Mouse (Mus musculus) ES-E14 (cell line): ENCODE measurements around the gene Klhdc7b. TPM values are rescaled to one million over a fixed set of nuclear protein-coding genes. Genes with fewer than 3 reads are reported as not detected.

Experiments used
- DNase-seq: peaks from one replicate; pipeline ENCODE4 v3.0.0-alpha.2; 2013; ENCODE audit warnings: low read depth, low spot score
- H3K27ac ChIP-seq: 2 replicates; pipeline ENCODE4 v1.5.1; 2012; ENCODE audit warnings: low read depth, mild to moderate bottlenecking, low read length, moderate library complexity, mixed read lengths; ENCODE audit not compliant: poor library complexity, insufficient read depth, severe bottlenecking
- H3K36me3 ChIP-seq: 2 replicates; pipeline ENCODE4 v1.6.1; 2012; ENCODE audit warnings: mild to moderate bottlenecking, low read length, moderate library complexity, mixed read lengths; ENCODE audit not compliant: control insufficient read depth, poor library complexity, insufficient read depth, severe bottlenecking
- H3K4me1 ChIP-seq, 2 experiments: fragments of 150-350 bp in 1 of 2; sonication (generic) in 1 of 2; 2 replicates each; pipeline ENCODE4 v1.6.1; 2012; ENCODE audit warnings: low read length in 2 of 2, mild to moderate bottlenecking in 1 of 2, mixed read lengths in 1 of 2; ENCODE audit not compliant: control insufficient read depth in 2 of 2, insufficient read depth in 2 of 2, poor library complexity in 1 of 2
- H3K4me3 ChIP-seq, 2 experiments: fragments of 150-350 bp in 1 of 2; sonication (generic) in 1 of 2; 2 replicates each; pipeline ENCODE4 v1.5.1; 2012; ENCODE audit warnings: low read length in 2 of 2, low read depth in 1 of 2, mild to moderate bottlenecking in 1 of 2, mixed read lengths in 1 of 2; ENCODE audit not compliant: insufficient read depth in 1 of 2, poor library complexity in 1 of 2, severe bottlenecking in 1 of 2
- H3K9ac ChIP-seq: 2 replicates; pipeline ENCODE4 v1.6.1; 2012; ENCODE audit warnings: low read depth, mild to moderate bottlenecking, low read length, mixed read lengths; ENCODE audit not compliant: poor library complexity, insufficient read depth, severe bottlenecking
- H3K9me3 ChIP-seq: fragments of 150-350 bp; sonication (generic); 2 replicates; pipeline ENCODE4 v1.6.1; 2012; ENCODE audit warnings: low read depth, mild to moderate bottlenecking, low read length; ENCODE audit not compliant: control insufficient read depth, insufficient read depth
- CHD2 ChIP-seq: IDR thresholded peaks from 2 replicates; pipeline ENCODE4 v1.6.1; 2014; ENCODE audit warnings: mild to moderate bottlenecking, low read depth, low read length, inconsistent platforms
- HCFC1 ChIP-seq: IDR thresholded peaks from 2 replicates; pipeline ENCODE4 v1.6.1; 2012; ENCODE audit warnings: low read length, inconsistent platforms, borderline replicate concordance; ENCODE audit not compliant: insufficient read depth
- MAFK ChIP-seq: IDR thresholded peaks from 2 replicates; pipeline ENCODE4 v1.6.1; 2014; ENCODE audit warnings: mild to moderate bottlenecking, low read depth, low read length, inconsistent platforms; ENCODE audit not compliant: insufficient read depth
- ZC3H11A ChIP-seq: IDR thresholded peaks from 2 replicates; pipeline ENCODE4 v1.6.1; 2012; ENCODE audit warnings: low read depth, mild to moderate bottlenecking, inconsistent platforms, low read length, borderline replicate concordance
- ZNF384 ChIP-seq: IDR thresholded peaks from 2 replicates; pipeline ENCODE4 v1.6.1; 2012; ENCODE audit warnings: low read depth, low read length, inconsistent platforms
- in situ Hi-C, 2 experiments: fragments of 600-800 bp; cut with MboI; formaldehyde crosslinking; loops; one replicate each; pipeline ENCODE4 v1.15.1; 2025; ENCODE audit warnings: low sequenced_read_pairs in 2 of 2, inconsistent platforms in 1 of 2; ENCODE audit not compliant: unreplicated experiment in 2 of 2
- total RNA-seq: library from RNA; depleted of rRNA; stranded (reverse); fragments of 300-350 nt; gene quantifications from 2 replicates; pipeline ENCODE4 v1.2.3, GENCODE M21; 2012

The Klhdc7b gene
- total RNA-seq, 1 experiment, result 0.13 TPM

GRCm38 (mm10) chr15:89356372-89356771 is 28.3 kb upstream of the Klhdc7b start:
- H3K36me3 ChIP-seq, result peaks cover 48% of the 10 kb centered on the region
- in situ Hi-C loops, result no loop called here

GRCm38 (mm10) chr15:89358784-89359183 is 25.9 kb upstream of the Klhdc7b start:
- Histone ChIP-seq H3K4me3 (no peak overlapping the region), H3K27ac (no peak overlapping the region), H3K9ac (no peak overlapping the region), H3K9me3 (no peaks in the 10 kb centered on the region), H3K4me1 (peaks cover 0 to 12% of the 10 kb centered on the region in 2 experiments; a peak in 2 of 4 replicates), H3K36me3 (peaks cover 47% of the 10 kb centered on the region)
- no peak for TF ChIP-seq MAFK
- TF ChIP-seq ZC3H11A, result no peak
- TF ChIP-seq CHD2, result no peak
- no peak for TF ChIP-seq ZNF384
- no peak for TF ChIP-seq HCFC1
- no peak for DNase-seq
- in situ Hi-C loops, result no loop called here

More at GRCm38 (mm10) chr15:89356372-89356771, 28.3 kb upstream of the Klhdc7b start:
- Histone ChIP-seq H3K9me3 (no peaks in the 10 kb centered on the region), H3K9ac (peak overlapping the region; percentile 98; the same call in 1 of the 2 replicates), H3K27ac (peak overlapping the region; percentile 91; the same call in 1 of the 2 replicates), H3K4me3 (peak overlapping the region; percentile 90 to 98), H3K4me1 (peaks cover 0 to 27% of the 10 kb centered on the region in 2 experiments; a peak in 2 of 4 replicates)
- TF ChIP-seq CHD2 (peak; percentile 71; the same call in 1 of the 2 replicates), ZC3H11A (no peak), HCFC1 (peak; percentile 69; the same call in 1 of the 2 replicates), ZNF384 (peak; percentile 95)
- peak; percentile 97 for DNase-seq

GRCm38 (mm10) chr15:89363051-89363450 is 21.7 kb upstream of the Klhdc7b start:
- H3K27ac ChIP-seq, result no peak overlapping the region
- TF ChIP-seq HCFC1, result no peak
- no peak for TF ChIP-seq ZC3H11A
- no peak for TF ChIP-seq MAFK
- no peak for TF ChIP-seq CHD2
- TF ChIP-seq ZNF384, result no peak
- in situ Hi-C loops, result no loop called here
- DNase-seq, result no peak
- peaks cover 0 to 2% of the 10 kb centered on the region in 2 experiments; a peak in 1 of 4 replicates for H3K4me1 ChIP-seq
- H3K36me3 ChIP-seq, result peaks cover 75% of the 10 kb centered on the region
- H3K4me3 ChIP-seq, result no peak overlapping the region
- H3K9me3 ChIP-seq, result no peaks in the 10 kb centered on the region
- H3K9ac ChIP-seq, result no peak overlapping the region

- H3K4me1 ChIP-seq, result no peaks in the 10 kb centered on the region; a peak in 1 of 4 replicates
- H3K9ac ChIP-seq, result no peak overlapping the region
- H3K4me3 ChIP-seq, result no peak overlapping the region
- TF ChIP-seq ZC3H11A (no peak), HCFC1 (no peak), CHD2 (no peak), ZNF384 (no peak), MAFK (no peak)
- no peaks in the 10 kb centered on the region for H3K9me3 ChIP-seq
- no peak for DNase-seq
- H3K27ac ChIP-seq, result no peak overlapping the region
- in situ Hi-C loops, result no loop called here
- peaks cover 85% of the 10 kb centered on the region for H3K36me3 ChIP-seq
Measured at GRCm38 (mm10) chr15:89365141-89365551, 19.6 kb upstream of the Klhdc7b start.
